Mouse (Mus musculus) E14TG2a.4 (cell line): ENCODE measurements around the gene Olfr1440.

ENCODE experiments used
- CTCF ChIP-seq: conservative IDR thresholded peaks from 2 replicates; pipeline ENCODE4 v1.5.1; 2014; ENCODE audit warnings: low read length
- NANOG ChIP-seq: IDR thresholded peaks from 2 replicates; pipeline ENCODE4 v1.6.1; 2014; ENCODE audit warnings: borderline replicate concordance, low read length, mixed read lengths

- TF ChIP-seq CTCF (no peak), NANOG (no peak)
Measured at GRCm38 (mm10) chr19:12427101-12427500, 40.0 kb downstream of the Olfr1440 start.
